Mouse (Mus musculus) kidney, adult 2 months (tissue): Measurements from ENCODE around the gene Golga2.

ENCODE experiments used
- CTCF ChIP-seq: fragments of 200-500 bp; conservative IDR thresholded peaks from 2 replicates; pipeline ENCODE4 v1.5.1; 2011; ENCODE audit warnings: low read depth, mild to moderate bottlenecking, control low read depth, low read length, moderate library complexity, mixed read lengths; ENCODE audit not compliant: insufficient read depth, insufficient read length
- POLR2A ChIP-seq: fragments of 200-500 bp; IDR thresholded peaks from one replicate; pipeline ENCODE4 v1.6.1; 2011; ENCODE audit warnings: low read depth, low read length, control low read depth

DNA sequence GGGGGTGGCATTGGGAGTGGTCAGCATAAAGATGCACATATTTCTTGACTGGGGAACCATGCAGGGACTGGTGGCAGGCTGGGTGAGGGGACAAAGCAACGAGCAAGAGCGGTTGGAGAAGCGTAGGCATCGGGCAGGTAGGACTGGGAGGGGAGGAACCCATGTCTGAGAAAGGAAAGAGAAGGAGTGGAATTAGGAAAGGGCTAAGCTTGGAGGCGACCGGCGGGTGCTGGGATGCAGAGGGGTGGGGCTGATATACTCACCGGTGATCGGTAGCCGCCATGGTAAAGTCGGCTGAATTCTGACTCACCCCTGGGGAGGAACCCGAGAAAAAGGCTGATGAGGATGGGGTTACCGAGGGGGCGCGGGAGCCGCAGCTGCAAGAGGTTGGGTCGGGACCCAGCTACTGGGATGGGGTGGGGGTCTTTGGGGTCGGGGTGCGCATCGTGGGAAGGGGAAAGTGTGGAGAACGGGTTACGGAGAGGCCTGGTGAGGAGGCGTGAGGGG, at the start of gene Golga2:
- TF ChIP-seq CTCF (no peak), POLR2A (no peak)
